Mouse (Mus musculus): ENCODE results near the gene Gm6356. TPM values are rescaled to one million over a fixed set of nuclear protein-coding genes. Genes with fewer than 3 reads are reported as not detected.

The Gm6356 gene
- polyA plus RNA-seq (2012; rRNA removed) = not detected in 2 replicates

DNA sequence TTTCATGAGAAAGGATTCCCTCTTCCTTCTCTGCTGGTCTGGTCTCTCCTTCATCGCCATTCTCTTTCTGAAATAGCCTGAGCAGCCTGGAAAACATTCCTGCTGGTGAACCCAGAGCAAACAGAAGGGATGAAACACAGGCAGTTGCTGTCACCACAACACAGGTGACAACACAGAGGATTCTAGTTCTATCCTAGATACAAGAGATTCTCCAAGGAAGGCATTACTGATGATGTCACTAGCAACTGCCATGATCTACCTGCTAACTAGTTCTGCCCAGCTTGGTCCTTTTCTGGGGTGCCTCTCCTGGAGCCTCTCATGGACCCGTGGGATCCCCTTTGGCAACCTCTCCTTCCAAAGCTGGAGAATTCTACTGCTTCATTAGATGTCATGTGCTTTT lies at the start of gene Gm6356:
Gene Gm6356 (minus strand): TSS at position 101 of the 400 bp plus-strand sequence.

Other genes starting within 250 kb of the Gm6356 start
- 0.23 TPM in 1 of 2 replicates, not detected in the other for gene Gm3636, start 231.5 kb downstream of the Gm6356 start, polyA plus RNA-seq (2012; rRNA removed)
- not detected in 2 replicates for gene Gm8362, start 199.4 kb downstream of the Gm6356 start, polyA plus RNA-seq (2012; rRNA removed)
- not detected in 2 replicates for gene Gm3642, start 133.5 kb downstream of the Gm6356 start, polyA plus RNA-seq (2012; rRNA removed)
- not detected in 2 replicates for gene Gm3667, start 83.9 kb downstream of the Gm6356 start, polyA plus RNA-seq (2012; rRNA removed)
- not detected in 2 replicates for gene Gm10406, start 53.6 kb upstream of the Gm6356 start, polyA plus RNA-seq (2012; rRNA removed)
- gene Gm3685, start 71.2 kb upstream of the Gm6356 start, polyA plus RNA-seq (2012; rRNA removed) = not detected in 2 replicates
- gene Gm3696, start 126.8 kb upstream of the Gm6356 start, polyA plus RNA-seq (2012; rRNA removed) = not detected in 2 replicates
- gene Gm6676, start 151.6 kb upstream of the Gm6356 start, polyA plus RNA-seq (2012; rRNA removed) = not detected in 2 replicates
- gene Gm3512, start 200.7 kb upstream of the Gm6356 start, polyA plus RNA-seq (2012; rRNA removed) = not detected in 2 replicates
- gene Gm16434, start 220.7 kb upstream of the Gm6356 start, polyA plus RNA-seq (2012; rRNA removed) = not detected in 2 replicates

All from colon, adult 2 months (tissue).